Mouse (Mus musculus) lung, adult 2 months (tissue): ENCODE data around the gene Ntng1.

Experiments used
- CTCF ChIP-seq: fragments of 200-500 bp; IDR thresholded peaks from 2 replicates; pipeline ENCODE4 v1.5.1; 2011; ENCODE audit warnings: mild to moderate bottlenecking, low read length, control low read depth; ENCODE audit not compliant: insufficient read depth
- POLR2A ChIP-seq: fragments of 200-500 bp; IDR thresholded peaks from 2 replicates; pipeline ENCODE4 v1.6.1; 2011; ENCODE audit warnings: low read depth, mild to moderate bottlenecking, control low read depth, low read length, borderline replicate concordance; ENCODE audit errors: extremely low read depth

DNA sequence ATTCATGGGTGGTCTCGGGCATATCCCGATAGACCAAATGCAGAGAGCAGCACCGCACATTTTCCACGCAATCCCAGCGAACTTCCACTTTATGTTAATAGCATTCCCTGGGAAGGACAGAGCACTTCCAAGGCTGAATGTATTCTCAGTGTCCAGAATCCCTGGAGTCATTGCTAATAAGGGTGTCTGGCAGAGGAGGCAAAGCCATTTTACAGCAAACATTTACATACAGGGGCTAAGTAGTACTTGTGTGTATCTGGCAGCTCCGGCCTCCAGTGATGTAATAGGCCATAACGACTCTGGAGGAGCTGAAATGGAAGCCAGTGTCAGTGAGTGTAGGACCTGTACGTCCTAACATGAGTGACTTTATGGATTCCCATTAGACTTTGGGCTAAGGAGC is 11.5 kb downstream of the Ntng1 start:
- TF ChIP-seq CTCF (no peak), POLR2A (no peak)
